Mouse (Mus musculus): Measurements from ENCODE around the gene Cntnap5a.

- no peak for TF ChIP-seq POLR2AphosphoS2 (IDR thresholded peaks at IDR 0.05; ENCODE audit: insufficient read length, low read depth)
- no peak for TF ChIP-seq POLR2A (IDR thresholded peaks at IDR 0.05; ENCODE audit: insufficient read length, low read depth)
- TF ChIP-seq TCF3 (IDR thresholded peaks at IDR 0.05; ENCODE audit: insufficient read length, low read depth): no peak
- no peak for TF ChIP-seq CEBPB (IDR thresholded peaks at IDR 0.05; ENCODE audit: insufficient read depth, poor library complexity, severe bottlenecking)
- no peak for TF ChIP-seq TCF12 (IDR thresholded peaks at IDR 0.05; ENCODE audit: insufficient read depth, poor library complexity, severe bottlenecking)
- no peak for TF ChIP-seq E2F4 (IDR thresholded peaks at IDR 0.05; ENCODE audit: insufficient read depth)
- no peak for TF ChIP-seq SRF (IDR thresholded peaks at IDR 0.05; ENCODE audit: control insufficient read depth, insufficient read length, low read depth)
- TF ChIP-seq MYOG (IDR thresholded peaks at IDR 0.05; ENCODE audit: control insufficient read depth in 1 of 3, insufficient read depth in 1 of 3, insufficient read length in 2 of 3, low read depth in 2 of 3): no peak
- TF ChIP-seq USF1 (IDR thresholded peaks at IDR 0.05; ENCODE audit: low read depth): no peak
- TF ChIP-seq MYOD1 (IDR thresholded peaks at IDR 0.05; ENCODE audit: control insufficient read depth in 1 of 3, insufficient read length in 2 of 3, low read depth in 2 of 3): no peak
- TF ChIP-seq MAX (IDR thresholded peaks at IDR 0.05; ENCODE audit: low read depth): no peak
- TF ChIP-seq REST (IDR thresholded peaks at IDR 0.05; ENCODE audit: insufficient read depth, insufficient read length): no peak
These were observed 15.2 kb downstream of the Cntnap5a start for GRCm38 (mm10) chr1:115699798-115700197.

All from myocyte (in vitro differentiated cells).